Mouse (Mus musculus) gastrocnemius, postnatal 10 days (tissue): ENCODE results near the gene Ap1m2. TPM values are rescaled to one million over a fixed set of nuclear protein-coding genes. Genes with fewer than 3 reads are reported as not detected.
"Not testable (repeated sequence)": the region's sequence is repeated elsewhere in the genome, so short reads cannot be mapped to it uniquely, and the experiment has no call there.

Experiments used
- DNase-seq: peaks from one replicate; pipeline ENCODE4 v3.0.0; 2021; ENCODE audit warnings: mixed read lengths
- total RNA-seq, 2 experiments: library from RNA; stranded (reverse); gene quantifications; 2 replicates each; pipeline ENCODE4 v1.2.3; 2021

The Ap1m2 gene
- total RNA-seq, 2 experiments from 2014 or later = not detected

- no peak for DNase-seq
Observed at GRCm38 (mm10) chr9:21327569-21327968, 15.4 kb upstream of the Ap1m2 start.

- no peak for DNase-seq
Observed at GRCm38 (mm10) chr9:21324269-21324668, 12.1 kb upstream of the Ap1m2 start.

- not testable (repeated sequence) for DNase-seq
Observed at GRCm38 (mm10) chr9:21322917-21323297, 10.8 kb upstream of the Ap1m2 start.

GRCm38 (mm10) chr9:21322211-21322916 lies 10.2 kb upstream of the Ap1m2 start:
- no peak for DNase-seq

GRCm38 (mm10) chr9:21321513-21321835 lies 9.3 kb upstream of the Ap1m2 start:
- no peak for DNase-seq

- peak; percentile 85 for DNase-seq
Observed at GRCm38 (mm10) chr9:21320619-21321512, 8.7 kb upstream of the Ap1m2 start, which contains the start of gene Slc44a2. Gene Slc44a2 (plus strand): TSS chr9:21320698.

GRCm38 (mm10) chr9:21320280-21320618 lies 8.1 kb upstream of the Ap1m2 start:
- DNase-seq = no peak

GRCm38 (mm10) chr9:21319503-21319902 lies 7.4 kb upstream of the Ap1m2 start:
- no peak for DNase-seq

- DNase-seq = no peak
Observed at GRCm38 (mm10) chr9:21318792-21319191, 6.7 kb upstream of the Ap1m2 start.

- DNase-seq = no peak
Observed at GRCm38 (mm10) chr9:21316696-21317095, 4.6 kb upstream of the Ap1m2 start.

GRCm38 (mm10) chr9:21315421-21315820 lies 3.3 kb upstream of the Ap1m2 start:
- DNase-seq = peak; percentile 32

GRCm38 (mm10) chr9:21314367-21315140 lies 2.4 kb upstream of the Ap1m2 start:
- no peak for DNase-seq

- peak; percentile 96 for DNase-seq
Observed at GRCm38 (mm10) chr9:21313394-21313793, 1.3 kb upstream of the Ap1m2 start.

- no peak for DNase-seq
Observed at GRCm38 (mm10) chr9:21311695-21312094, 442 bp downstream of the Ap1m2 start.

GRCm38 (mm10) chr9:21309150-21309741 lies 2.9 kb downstream of the Ap1m2 start:
- DNase-seq = no peak

- no peak for DNase-seq
Observed at GRCm38 (mm10) chr9:21305065-21305464, 7.1 kb downstream of the Ap1m2 start.

GRCm38 (mm10) chr9:21299014-21299413 lies 13.1 kb downstream of the Ap1m2 start:
- DNase-seq = no peak

GRCm38 (mm10) chr9:21292271-21292670 lies 19.9 kb downstream of the Ap1m2 start:
- DNase-seq = no peak

- DNase-seq = not testable (repeated sequence)
Observed at GRCm38 (mm10) chr9:21291868-21292267, 20.3 kb downstream of the Ap1m2 start.

- peak; percentile 98 for DNase-seq
Observed at GRCm38 (mm10) chr9:21291022-21291787, 20.9 kb downstream of the Ap1m2 start, which contains the start of gene Cdkn2d. Gene Cdkn2d (minus strand): TSS chr9:21291407.

GRCm38 (mm10) chr9:21290589-21290988 lies 21.5 kb downstream of the Ap1m2 start:
- DNase-seq = peak; percentile 50

- DNase-seq = no peak
Observed at GRCm38 (mm10) chr9:21289337-21289671, 22.8 kb downstream of the Ap1m2 start.
